Mouse (Mus musculus) limb, embryonic 14.5 days (tissue): ENCODE data around the gene Fam171a2. TPM values are rescaled to one million over a fixed set of nuclear protein-coding genes. Genes with fewer than 3 reads are reported as not detected.
A peak's percentile ranks its signal among the peaks of the same experiment; 100 is the strongest.

ENCODE experiments used
- ATAC-seq: fragments of 200-750 bp; cut with Nextera tagmentation; 2 replicates; pipeline ENCODE4 v1.8.0; 2017; ENCODE audit warnings: low read depth, moderate number of reproducible peaks, moderate TSS enrichment; ENCODE audit not compliant: low FRiP score
- DNase-seq: peaks from one replicate; pipeline ENCODE4 v3.0.0-alpha.2; 2015; ENCODE audit warnings: low spot score
- H3K27ac ChIP-seq: fragments of 300-500 bp; sonication (generic); replicated peaks from 2 replicates; pipeline ENCODE4 v1.5.1; 2014; ENCODE audit warnings: low read depth, mild to moderate bottlenecking, low read length, moderate library complexity, mixed read lengths
- H3K27me3 ChIP-seq: fragments of 300-500 bp; sonication (generic); 2 replicates; pipeline ENCODE4 v1.6.1; 2014; ENCODE audit warnings: low read length, mixed read lengths; ENCODE audit not compliant: control insufficient read depth, insufficient read depth
- H3K36me3 ChIP-seq: fragments of 300-500 bp; sonication (generic); 2 replicates; pipeline ENCODE4 v1.6.1; 2014; ENCODE audit warnings: mild to moderate bottlenecking, low read length, moderate library complexity, mixed read lengths; ENCODE audit not compliant: control insufficient read depth, insufficient read depth
- H3K4me1 ChIP-seq: fragments of 300-500 bp; sonication (generic); 2 replicates; pipeline ENCODE4 v1.6.1; 2014; ENCODE audit warnings: antibody characterized with exemption, low read length, mixed read lengths; ENCODE audit not compliant: control insufficient read depth, insufficient read depth
- H3K4me2 ChIP-seq: fragments of 300-500 bp; sonication (generic); replicated peaks from 2 replicates; pipeline ENCODE4 v1.6.1; 2014; ENCODE audit warnings: low read depth, mild to moderate bottlenecking, low read length, moderate library complexity; ENCODE audit not compliant: severe bottlenecking
- H3K4me3 ChIP-seq: fragments of 300-500 bp; sonication (generic); replicated peaks from 2 replicates; pipeline ENCODE4 v1.5.1; 2014; ENCODE audit warnings: low read length
- H3K9ac ChIP-seq: fragments of 300-500 bp; sonication (generic); 2 replicates; pipeline ENCODE4 v1.6.1; 2014; ENCODE audit warnings: mild to moderate bottlenecking, low read depth, low read length, moderate library complexity; ENCODE audit not compliant: severe bottlenecking
- H3K9me3 ChIP-seq: fragments of 300-500 bp; sonication (generic); 2 replicates; pipeline ENCODE4 v1.6.1; 2016; ENCODE audit warnings: low read length; ENCODE audit not compliant: control insufficient read depth
- POLR2A ChIP-seq: fragments of 200-500 bp; IDR thresholded peaks from 2 replicates; pipeline ENCODE4 v1.8.0; 2012; ENCODE audit warnings: inconsistent platforms, mild to moderate bottlenecking, moderate library complexity, borderline replicate concordance; ENCODE audit not compliant: insufficient read depth, insufficient read length; ENCODE audit errors: extremely low read depth
- WGBS: fragments of 180-500 bp; shearing (Covaris S2); extraction: QIAGEN DNeasy Blood & Tissue Kit; methylation state at CpG from one replicate; pipeline ENCODE4 v1.1.7; 2014; 5-methylcytosine and 5-hydroxymethylcytosine counted together
- polyA plus RNA-seq, 2 experiments: library from polyadenylated mRNA; depleted of rRNA in 1 of 2; stranded (reverse) in 1 of 2; unstranded in 1 of 2; fragments of >200 nt; fragmentation: Nextera tagmentation in 1 of 2; extraction: Ambion mirVana in 1 of 2; gene quantifications; 2 replicates each; pipeline versions ENCODE4 v1.2.1 to v1.2.3; 2012 to 2014

The Fam171a2 gene
- polyA plus RNA-seq, 2 experiments, result 8.9 to 56.8 TPM

DNA sequence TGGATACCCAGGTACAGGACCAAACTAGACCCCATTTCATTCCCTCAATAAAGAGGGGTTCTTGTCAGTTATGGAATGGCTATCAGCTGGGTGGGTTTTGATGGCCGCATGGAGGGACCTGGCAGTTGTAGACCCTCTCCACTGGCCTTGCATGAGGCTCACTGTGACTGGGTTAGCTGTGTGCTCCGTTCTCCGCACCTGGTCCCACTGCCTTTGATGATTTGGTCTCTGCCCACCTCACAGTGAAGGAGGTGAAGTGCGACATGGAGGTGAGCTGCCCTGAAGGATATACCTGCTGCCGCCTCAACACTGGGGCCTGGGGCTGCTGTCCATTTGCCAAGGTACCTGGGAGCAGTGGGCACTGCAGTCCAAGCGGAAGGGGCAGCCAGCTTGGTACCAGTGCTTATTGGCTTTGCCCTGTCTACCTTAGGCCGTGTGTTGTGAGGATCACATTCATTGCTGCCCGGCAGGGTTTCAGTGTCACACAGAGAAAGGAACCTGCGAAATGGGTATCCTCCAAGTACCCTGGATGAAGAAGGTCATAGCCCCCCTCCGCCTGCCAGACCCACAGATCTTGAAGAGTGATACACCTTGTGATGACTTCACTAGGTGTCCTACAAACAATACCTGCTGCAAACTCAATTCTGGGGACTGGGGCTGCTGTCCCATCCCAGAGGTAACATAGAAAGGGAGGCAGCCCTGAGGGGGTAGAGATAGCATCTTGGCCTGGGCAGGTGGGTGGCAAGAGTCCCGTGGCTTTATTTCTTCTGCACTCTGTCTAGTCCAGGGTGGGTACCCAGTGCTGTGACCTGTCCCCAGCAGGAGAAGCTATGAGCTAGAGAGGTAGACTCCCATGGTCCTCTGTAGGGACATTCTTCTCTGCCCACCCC lies 12.4 kb downstream of the Fam171a2 start:
- Histone ChIP-seq H3K27ac (no peak overlapping the region), H3K27me3 (peaks cover 4% of the 10 kb centered on the region; the same call in 1 of the 2 replicates), H3K4me1 (peaks cover 14% of the 10 kb centered on the region), H3K9ac (no peak overlapping the region), H3K9me3 (no peaks in the 10 kb centered on the region), H3K4me3 (no peak overlapping the region), H3K36me3 (peaks cover 68% of the 10 kb centered on the region), H3K4me2 (no peak overlapping the region)
- TF ChIP-seq POLR2A, result no peak
- 91% methylated on average over 11 of the region's 11 CpGs for WGBS
- DNase-seq (no peak), ATAC-seq (no peak)

DNA sequence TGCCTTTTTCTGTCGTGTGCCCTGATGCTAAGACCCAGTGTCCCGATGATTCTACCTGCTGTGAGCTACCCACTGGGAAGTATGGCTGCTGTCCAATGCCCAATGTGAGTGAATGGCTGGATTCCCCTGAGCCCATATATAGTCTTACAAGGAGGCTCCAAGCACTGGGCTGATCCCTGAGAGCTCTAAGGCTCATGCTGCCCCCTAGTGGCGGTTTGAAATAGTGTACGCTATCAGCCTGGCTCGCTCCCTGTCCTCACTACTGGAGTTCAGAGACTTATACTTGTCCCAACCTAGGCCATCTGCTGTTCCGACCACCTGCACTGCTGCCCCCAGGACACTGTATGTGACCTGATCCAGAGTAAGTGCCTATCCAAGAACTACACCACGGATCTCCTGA lies 13.1 kb downstream of the Fam171a2 start:
- H3K4me2 ChIP-seq, result no peak overlapping the region
- H3K4me1 ChIP-seq, result peaks cover 19% of the 10 kb centered on the region
- H3K9ac ChIP-seq, result no peak overlapping the region
- 13% methylated on average over 7 of the region's 7 CpGs for WGBS
- H3K27ac ChIP-seq, result no peak overlapping the region
- ATAC-seq (peak; percentile 27; the same call in 1 of the 2 replicates), DNase-seq (peak; percentile 95)
- H3K36me3 ChIP-seq, result peaks cover 61% of the 10 kb centered on the region
- peaks cover 4% of the 10 kb centered on the region; the same call in 1 of the 2 replicates for H3K27me3 ChIP-seq
- H3K4me3 ChIP-seq, result no peak overlapping the region
- H3K9me3 ChIP-seq, result no peaks in the 10 kb centered on the region
- TF ChIP-seq POLR2A, result no peak

DNA sequence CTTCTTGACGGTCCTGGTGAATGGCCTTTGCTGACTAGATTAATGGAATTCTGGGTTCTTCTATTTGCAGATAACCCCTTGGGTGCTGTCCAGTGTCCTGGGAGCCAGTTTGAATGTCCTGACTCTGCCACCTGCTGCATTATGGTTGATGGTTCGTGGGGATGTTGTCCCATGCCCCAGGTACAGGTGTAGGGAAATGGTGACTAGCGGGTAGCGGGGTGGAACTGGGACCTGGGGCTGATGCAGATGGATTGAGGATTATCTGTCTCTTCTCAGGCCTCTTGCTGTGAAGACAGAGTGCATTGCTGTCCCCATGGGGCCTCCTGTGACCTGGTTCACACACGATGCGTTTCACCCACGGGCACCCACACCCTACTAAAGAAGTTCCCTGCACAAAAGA lies 13.6 kb downstream of the Fam171a2 start:
- Histone ChIP-seq H3K9me3 (no peaks in the 10 kb centered on the region), H3K36me3 (peaks cover 56% of the 10 kb centered on the region), H3K4me2 (no peak overlapping the region), H3K27ac (no peak overlapping the region), H3K9ac (no peak overlapping the region), H3K4me3 (no peak overlapping the region), H3K4me1 (peaks cover 20% of the 10 kb centered on the region), H3K27me3 (0 out of 2 replicates have a peak, but pooled peaks cover 4% of the 10 kb centered on the region)
- DNase-seq, result no peak
- WGBS, result 95% methylated on average over 7 of the region's 7 CpGs
- ATAC-seq, result no peak
- TF ChIP-seq POLR2A, result no peak

DNA sequence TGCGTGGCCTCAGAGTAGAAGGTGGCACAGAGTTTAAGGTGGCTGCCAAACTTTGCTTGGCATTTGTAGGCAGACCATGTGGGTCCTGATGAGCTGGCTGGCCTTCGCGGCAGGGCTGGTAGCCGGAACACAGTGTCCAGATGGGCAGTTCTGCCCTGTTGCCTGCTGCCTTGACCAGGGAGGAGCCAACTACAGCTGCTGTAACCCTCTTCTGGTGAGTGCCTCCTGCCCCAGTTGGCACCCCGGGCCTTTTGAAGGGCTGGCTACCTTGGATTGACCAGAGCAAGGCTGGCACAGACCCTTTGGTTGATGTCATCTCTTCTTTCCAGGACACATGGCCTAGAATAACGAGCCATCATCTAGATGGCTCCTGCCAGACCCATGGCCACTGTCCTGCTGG lies 14.6 kb downstream of the Fam171a2 start:
- Histone ChIP-seq H3K4me1 (peaks cover 18% of the 10 kb centered on the region), H3K4me2 (no peak overlapping the region), H3K4me3 (no peak overlapping the region; the same call in 1 of the 2 replicates), H3K27ac (no peak overlapping the region), H3K36me3 (peaks cover 48% of the 10 kb centered on the region), H3K9me3 (no peaks in the 10 kb centered on the region), H3K27me3 (0 out of 2 replicates have a peak, but pooled peaks cover 4% of the 10 kb centered on the region), H3K9ac (no peak overlapping the region)
- DNase-seq, result no peak
- TF ChIP-seq POLR2A, result no peak
- ATAC-seq, result no peak
- 89% methylated on average over 6 of the region's 6 CpGs for WGBS

DNA sequence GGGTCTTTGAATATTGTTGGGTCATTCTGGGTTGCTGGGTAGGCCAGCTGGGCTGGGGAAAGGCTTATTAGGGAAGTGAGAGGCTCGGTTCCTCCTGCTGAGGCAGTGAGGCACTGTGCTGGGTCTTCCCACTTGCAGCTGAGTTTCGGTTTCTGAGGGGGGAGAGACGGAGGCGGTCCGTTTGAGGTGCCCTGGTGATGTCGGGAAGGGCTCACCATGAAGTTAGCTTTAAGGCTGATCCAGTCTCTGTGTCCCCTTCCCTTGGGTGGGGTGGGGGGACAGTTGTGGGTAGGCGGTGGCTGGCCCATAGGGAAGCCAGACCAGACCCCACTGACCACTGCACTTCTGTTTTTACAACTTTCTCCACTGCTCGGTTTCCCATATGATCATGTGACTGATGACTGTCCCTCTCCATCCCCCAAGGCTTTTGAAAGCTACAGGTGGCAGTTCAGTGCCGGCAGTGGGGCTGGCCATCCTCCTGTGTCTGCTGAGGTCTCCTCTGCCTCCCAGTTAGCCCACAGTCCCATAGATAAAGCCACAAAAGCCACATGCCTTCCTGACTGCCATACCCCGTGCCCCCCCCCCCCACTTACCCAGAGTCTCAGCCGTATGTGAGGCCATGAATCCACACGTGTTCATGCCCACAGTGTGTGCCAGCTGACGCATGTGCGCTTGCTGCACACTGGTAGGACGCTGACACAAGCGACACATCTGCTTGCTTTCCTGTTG lies 15.2 kb downstream of the Fam171a2 start:
- Histone ChIP-seq H3K9ac (peak overlapping the region; percentile 31; the same call in 1 of the 2 replicates), H3K27me3 (no peaks in the 10 kb centered on the region), H3K4me3 (no peak overlapping the region), H3K9me3 (no peaks in the 10 kb centered on the region), H3K27ac (no peak overlapping the region), H3K36me3 (peaks cover 42% of the 10 kb centered on the region), H3K4me2 (no peak overlapping the region), H3K4me1 (peaks cover 11% of the 10 kb centered on the region)
- no peak for TF ChIP-seq POLR2A
- no peak for DNase-seq
- ATAC-seq, result no peak
- WGBS, result 65% methylated on average over 16 of the region's 16 CpGs
